Mouse (Mus musculus) G1E (cell line): Measurements from ENCODE around the gene Nxpe4.

ENCODE experiments used
- CTCF ChIP-seq: IDR thresholded peaks from 2 replicates; pipeline ENCODE4 v1.5.1; 2012; ENCODE audit warnings: low read depth, low read length, inconsistent platforms, mixed read lengths
- GATA1 ChIP-seq: IDR thresholded peaks from 2 replicates; pipeline ENCODE4 v1.6.1; 2012; ENCODE audit warnings: borderline replicate concordance, low read length, inconsistent platforms, mixed read lengths
- POLR2AphosphoS5 ChIP-seq: IDR thresholded peaks from 2 replicates; pipeline ENCODE4 v1.6.1; 2012; ENCODE audit warnings: low read depth, low read length, inconsistent platforms; ENCODE audit not compliant: insufficient replicate concordance
- TAL1 ChIP-seq: conservative IDR thresholded peaks from 2 replicates; pipeline ENCODE4 v1.6.1; 2012; ENCODE audit warnings: low read depth, low read length, inconsistent platforms, mixed read lengths

- TF ChIP-seq CTCF (no peak), POLR2AphosphoS5 (no peak), TAL1 (no peak), GATA1 (no peak)
Observed at GRCm38 (mm10) chr9:48264616-48265015, 102.8 kb downstream of the Nxpe4 start.
